Mouse (Mus musculus) liver, embryonic 13.5 days (tissue): ENCODE results near the gene Nudt22. TPM values are rescaled to one million over a fixed set of nuclear protein-coding genes. Genes with fewer than 3 reads are reported as not detected.

ENCODE experiments used
- ATAC-seq: fragments of 200-750 bp; cut with Nextera tagmentation; 2 replicates; pipeline ENCODE4 v1.8.0; 2017; ENCODE audit warnings: low read depth, mild to moderate bottlenecking, moderate number of reproducible peaks, moderate library complexity
- DNase-seq: peaks from one replicate; pipeline ENCODE4 v3.0.0; 2022
- H3K27ac ChIP-seq: fragments of 300-500 bp; sonication (generic); 2 replicates; pipeline ENCODE4 v1.5.1; 2015; ENCODE audit warnings: moderate library complexity, mild to moderate bottlenecking, inconsistent platforms
- H3K27me3 ChIP-seq: fragments of 300-500 bp; sonication (generic); 2 replicates; pipeline ENCODE4 v1.6.1; 2015; ENCODE audit warnings: mild to moderate bottlenecking, inconsistent platforms
- H3K36me3 ChIP-seq: fragments of 300-500 bp; sonication (generic); 2 replicates; pipeline ENCODE4 v1.6.1; 2015; ENCODE audit warnings: mild to moderate bottlenecking, inconsistent platforms
- H3K4me1 ChIP-seq: fragments of 300-500 bp; sonication (generic); replicated peaks from 2 replicates; pipeline ENCODE4 v1.6.1; 2015; ENCODE audit warnings: inconsistent platforms
- H3K4me2 ChIP-seq: fragments of 300-500 bp; sonication (generic); 2 replicates; pipeline ENCODE4 v1.6.1; 2015; ENCODE audit warnings: inconsistent platforms, mild to moderate bottlenecking, moderate library complexity
- H3K4me3 ChIP-seq: fragments of 300-500 bp; sonication (generic); replicated peaks from 2 replicates; pipeline ENCODE4 v1.5.1; 2015; ENCODE audit warnings: mild to moderate bottlenecking, inconsistent platforms
- H3K9ac ChIP-seq: fragments of 300-500 bp; sonication (generic); 2 replicates; pipeline ENCODE4 v1.6.1; 2015; ENCODE audit warnings: mild to moderate bottlenecking, inconsistent platforms
- H3K9me3 ChIP-seq: fragments of 300-500 bp; sonication (generic); replicated peaks from 2 replicates; pipeline ENCODE4 v1.6.1; 2016; ENCODE audit warnings: inconsistent platforms
- WGBS: fragments of 180-500 bp; shearing (Covaris S2); methylation state at CpG from one replicate; pipeline ENCODE4 v1.1.7; 2015; ENCODE audit not compliant: insufficient replicate concordance; 5-methylcytosine and 5-hydroxymethylcytosine counted together
- polyA plus RNA-seq: library from polyadenylated mRNA; unstranded; fragments of >200 nt; fragmentation: Nextera tagmentation; extraction: Ambion mirVana; gene quantifications from 2 replicates; pipeline ENCODE4 v1.2.1, GENCODE M21; 2015

Gene Nudt22
- polyA plus RNA-seq, 1 experiment from 2014 or later: 10.7 TPM

DNA sequence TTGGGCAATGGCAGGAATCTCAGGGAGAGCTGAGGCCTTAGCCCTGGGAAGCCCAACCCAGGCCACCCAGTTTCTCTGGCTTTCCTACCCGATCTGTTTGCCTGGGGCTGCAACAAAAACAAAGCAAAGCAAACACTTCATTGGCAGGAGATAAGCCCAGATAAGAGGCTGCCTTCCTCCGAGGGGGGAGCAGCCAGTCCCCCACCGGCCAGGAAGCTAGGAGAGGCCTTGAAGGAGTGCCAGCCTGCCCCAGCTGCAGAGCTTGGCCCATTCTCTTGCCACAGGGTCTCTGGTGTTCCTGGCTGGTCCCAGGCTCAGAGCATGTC lies 43.2 kb downstream of the Nudt22 start:
- peak overlapping the region; percentile 82 for H3K9ac ChIP-seq
- H3K4me3 ChIP-seq: peak overlapping the region; percentile 74
- H3K9me3 ChIP-seq: no peaks in the 10 kb centered on the region
- H3K27ac ChIP-seq: peak overlapping the region; percentile 93
- H3K4me1 ChIP-seq: peaks cover 51% of the 10 kb centered on the region
- H3K27me3 ChIP-seq: no peaks in the 10 kb centered on the region
- DNase-seq (no peak), ATAC-seq (0 out of 2 replicates have a peak, but pooled peaks have one; percentile 3)
- H3K4me2 ChIP-seq: peak overlapping the region; percentile 92
- peaks cover 17% of the 10 kb centered on the region for H3K36me3 ChIP-seq
- WGBS: 0% methylated on average over 3 of the region's 3 CpGs

DNA sequence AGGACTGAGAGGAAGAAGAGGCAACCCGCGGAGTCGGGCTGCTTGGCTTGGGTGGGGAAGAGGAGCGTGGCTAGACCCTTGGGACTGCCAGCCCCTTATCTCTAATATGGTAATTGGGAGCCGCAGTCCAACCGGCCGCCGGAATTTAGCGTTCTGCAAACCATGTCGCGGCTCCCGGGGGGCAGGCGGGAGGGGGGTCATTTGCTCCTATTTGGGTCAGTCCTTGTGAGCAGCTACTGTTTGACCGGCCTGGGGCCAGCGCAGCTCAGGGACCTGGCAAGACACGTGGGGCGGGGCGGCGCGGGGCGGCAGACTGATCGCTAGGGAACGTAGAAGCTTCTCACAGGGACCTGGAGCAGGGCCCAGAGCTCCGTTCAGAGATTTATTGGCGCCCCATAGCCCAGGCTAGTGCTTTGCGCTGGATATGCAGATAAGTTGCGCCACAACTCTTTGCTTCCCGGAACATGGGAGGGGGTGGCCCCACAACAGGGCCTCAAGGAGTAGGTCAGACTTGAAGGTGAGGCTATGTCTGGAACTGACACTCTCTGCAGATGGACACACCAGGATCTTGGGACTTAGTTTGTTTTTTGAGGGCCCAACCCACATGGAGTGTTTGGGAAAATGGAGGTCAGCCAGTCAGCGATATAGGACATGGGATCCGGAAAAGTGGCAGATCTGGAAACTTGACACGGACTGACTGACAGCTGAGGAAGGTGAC lies 43.8 kb downstream of the Nudt22 start:
- peak overlapping the region; percentile 82 for H3K9ac ChIP-seq
- no peaks in the 10 kb centered on the region for H3K27me3 ChIP-seq
- H3K4me2 ChIP-seq: peak overlapping the region; percentile 92
- H3K9me3 ChIP-seq: no peaks in the 10 kb centered on the region
- H3K4me3 ChIP-seq: peak overlapping the region; percentile 74
- peak overlapping the region; percentile 93 for H3K27ac ChIP-seq
- DNase-seq (peak; percentile 54), ATAC-seq (peak; percentile 45)
- H3K4me1 ChIP-seq: peaks cover 51% of the 10 kb centered on the region
- WGBS: 3% methylated on average over 31 of the region's 31 CpGs
- H3K36me3 ChIP-seq: peaks cover 14% of the 10 kb centered on the region

DNA sequence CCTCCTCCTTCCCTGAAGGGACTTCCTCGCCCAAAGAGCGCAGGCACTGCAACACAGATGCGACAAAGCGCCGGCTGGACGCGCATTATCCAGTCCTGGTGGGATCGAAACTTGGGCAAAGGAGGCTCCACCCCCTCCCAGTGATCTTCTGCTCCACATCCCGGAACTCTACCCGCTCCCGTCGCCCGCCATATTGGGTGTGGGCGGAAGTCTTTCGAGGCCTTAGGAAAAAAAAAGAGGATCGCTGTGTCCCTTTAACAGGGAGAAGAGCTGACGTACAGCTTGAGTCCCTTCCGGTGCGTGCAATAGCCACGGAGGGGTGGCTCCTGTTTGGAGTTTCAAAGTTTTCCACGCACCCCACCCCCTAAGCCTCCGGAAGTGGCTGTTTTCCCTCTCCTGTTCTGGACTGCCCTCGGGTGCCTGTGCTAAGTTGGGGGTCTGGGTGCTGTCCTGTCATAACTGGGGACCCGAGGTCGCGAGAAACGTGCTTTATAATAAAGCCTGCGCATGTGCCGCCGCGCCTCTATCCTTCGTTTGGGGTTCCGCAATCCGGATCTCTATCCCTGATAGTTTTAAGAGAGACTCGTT lies 44.4 kb downstream of the Nudt22 start:
- Histone ChIP-seq H3K4me2 (peak overlapping the region; percentile 92), H3K9ac (peak overlapping the region; percentile 82), H3K27ac (peak overlapping the region; percentile 93), H3K36me3 (peaks cover 14% of the 10 kb centered on the region), H3K9me3 (no peaks in the 10 kb centered on the region), H3K27me3 (no peaks in the 10 kb centered on the region), H3K4me3 (peak overlapping the region; percentile 74), H3K4me1 (peaks cover 51% of the 10 kb centered on the region)
- WGBS: under 1% methylated on average over 35 of the region's 35 CpGs
- DNase-seq (peak; percentile 84), ATAC-seq (peak; percentile 74)

DNA sequence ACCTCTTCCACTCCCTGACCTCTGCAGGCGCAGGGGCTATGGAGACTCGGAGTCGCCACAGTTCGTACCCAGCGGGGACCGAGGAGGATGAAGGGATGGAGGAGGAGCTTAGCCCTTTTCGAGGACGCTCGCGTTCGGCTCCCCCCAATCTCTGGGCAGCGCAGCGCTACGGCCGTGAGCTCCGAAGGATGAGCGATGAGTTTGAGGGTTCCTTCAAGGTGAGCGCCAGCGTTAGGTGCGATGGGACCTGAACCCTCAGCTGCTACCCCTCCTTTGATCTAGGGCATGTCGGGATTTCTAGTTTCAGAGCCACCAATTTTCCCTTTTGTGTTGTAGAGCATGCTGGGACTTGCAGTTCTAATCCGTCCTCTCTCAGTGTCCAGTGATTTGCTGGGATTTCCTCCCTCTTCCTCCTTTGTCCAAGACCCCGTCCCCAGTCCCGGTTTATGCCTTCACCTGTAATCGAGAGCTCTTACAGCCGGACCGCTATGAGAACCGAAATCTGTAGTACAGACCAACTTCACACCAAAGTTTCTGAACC lies 45.2 kb downstream of the Nudt22 start:
- DNase-seq (peak; percentile 43), ATAC-seq (peak; percentile 39)
- WGBS: under 1% methylated on average over 28 of the region's 28 CpGs
- Histone ChIP-seq H3K27ac (peak overlapping the region; percentile 93), H3K9me3 (no peaks in the 10 kb centered on the region), H3K27me3 (no peaks in the 10 kb centered on the region), H3K4me1 (peaks cover 51% of the 10 kb centered on the region), H3K36me3 (peaks cover 14% of the 10 kb centered on the region), H3K4me2 (peak overlapping the region; percentile 92), H3K9ac (peak overlapping the region; percentile 82), H3K4me3 (peak overlapping the region; percentile 74)

DNA sequence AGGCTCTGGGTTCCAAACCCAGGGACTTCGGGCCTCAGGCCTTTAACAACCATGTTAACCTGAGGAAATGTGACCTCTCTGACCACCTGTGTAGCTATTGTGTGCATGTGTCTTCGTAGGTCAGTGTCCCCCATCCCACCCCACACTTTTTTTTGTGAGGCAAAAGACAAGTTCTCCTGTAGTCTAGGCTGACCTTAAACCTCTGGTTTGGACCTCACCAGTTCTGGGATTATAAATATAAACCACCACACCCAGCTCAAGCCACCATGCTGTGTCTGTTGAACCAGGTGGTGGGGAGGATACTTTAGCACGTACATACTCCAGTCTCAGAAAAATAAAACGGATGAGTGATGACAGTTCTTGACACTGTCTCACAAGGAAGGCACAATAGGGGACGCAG lies 46.0 kb downstream of the Nudt22 start:
- WGBS: 65% methylated on average over 5 of the region's 5 CpGs
- H3K4me3 ChIP-seq: peak overlapping the region; percentile 74
- peak overlapping the region; percentile 82 for H3K9ac ChIP-seq

DNA sequence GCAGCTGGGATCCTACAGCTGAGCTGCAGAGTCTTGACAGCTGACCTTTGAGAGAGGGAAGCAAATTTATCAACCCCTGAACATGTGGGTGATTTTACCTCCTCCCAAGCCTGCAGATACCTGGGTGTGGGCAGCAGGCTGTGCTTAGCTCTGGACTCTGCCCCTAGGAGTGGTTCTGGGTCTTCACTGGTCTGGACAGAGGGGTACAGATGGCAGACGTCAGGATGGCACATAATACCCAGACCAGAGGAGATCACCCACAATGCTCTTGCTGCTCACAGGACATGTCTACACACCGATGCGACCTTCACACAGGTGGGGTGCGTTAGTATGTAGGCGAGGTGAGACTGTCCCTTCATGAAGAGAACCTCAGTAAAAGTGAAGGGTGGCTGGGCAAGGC lies 46.4 kb downstream of the Nudt22 start:
- Histone ChIP-seq H3K36me3 (peaks cover 13% of the 10 kb centered on the region), H3K4me1 (peaks cover 55% of the 10 kb centered on the region), H3K9ac (peak overlapping the region; percentile 3; the same call in 1 of the 2 replicates), H3K4me3 (0 out of 2 replicates have a peak overlapping the region, but pooled peaks have one; percentile 74), H3K4me2 (peak overlapping the region; percentile 92), H3K9me3 (no peaks in the 10 kb centered on the region), H3K27me3 (no peaks in the 10 kb centered on the region), H3K27ac (no peak overlapping the region)
- DNase-seq (no peak), ATAC-seq (no peak)
- 80% methylated on average over 5 of the region's 5 CpGs for WGBS

More for the DNA sequence above, 46.0 kb downstream of the Nudt22 start:
- H3K36me3 ChIP-seq: peaks cover 12% of the 10 kb centered on the region
- H3K27ac ChIP-seq: peak overlapping the region; percentile 93
- no peaks in the 10 kb centered on the region for H3K9me3 ChIP-seq
- peaks cover 55% of the 10 kb centered on the region for H3K4me1 ChIP-seq
- peak overlapping the region; percentile 92 for H3K4me2 ChIP-seq
- no peaks in the 10 kb centered on the region for H3K27me3 ChIP-seq
- ATAC-seq (no peak), DNase-seq (no peak)

DNA sequence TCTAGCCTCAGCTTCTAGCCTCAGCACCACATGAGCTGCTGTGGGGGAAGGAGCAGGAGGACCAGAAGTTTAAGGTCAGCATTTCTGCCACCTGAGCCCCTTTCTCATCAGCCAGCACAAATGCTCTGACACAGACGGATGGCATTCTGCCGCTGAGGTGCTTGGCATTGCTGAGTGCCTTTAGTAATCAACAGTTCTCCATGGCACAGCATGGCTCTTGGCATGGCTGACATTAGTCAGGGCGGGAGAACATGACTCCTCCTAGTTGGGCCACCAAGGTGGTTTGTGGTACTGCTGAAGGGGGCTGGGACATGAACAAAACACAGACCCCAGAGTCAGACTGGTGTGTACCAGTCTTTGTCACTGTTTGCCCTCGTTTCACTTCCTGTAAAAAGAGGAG lies 47.7 kb downstream of the Nudt22 start:
- Histone ChIP-seq H3K27me3 (no peaks in the 10 kb centered on the region), H3K4me1 (peaks cover 57% of the 10 kb centered on the region), H3K4me2 (no peak overlapping the region), H3K27ac (no peak overlapping the region), H3K9ac (no peak overlapping the region), H3K4me3 (no peak overlapping the region), H3K36me3 (peaks cover 13% of the 10 kb centered on the region; the same call in 1 of the 2 replicates), H3K9me3 (no peaks in the 10 kb centered on the region)
- WGBS: 70% methylated on average over 4 of the region's 4 CpGs
- ATAC-seq (no peak), DNase-seq (no peak)

DNA sequence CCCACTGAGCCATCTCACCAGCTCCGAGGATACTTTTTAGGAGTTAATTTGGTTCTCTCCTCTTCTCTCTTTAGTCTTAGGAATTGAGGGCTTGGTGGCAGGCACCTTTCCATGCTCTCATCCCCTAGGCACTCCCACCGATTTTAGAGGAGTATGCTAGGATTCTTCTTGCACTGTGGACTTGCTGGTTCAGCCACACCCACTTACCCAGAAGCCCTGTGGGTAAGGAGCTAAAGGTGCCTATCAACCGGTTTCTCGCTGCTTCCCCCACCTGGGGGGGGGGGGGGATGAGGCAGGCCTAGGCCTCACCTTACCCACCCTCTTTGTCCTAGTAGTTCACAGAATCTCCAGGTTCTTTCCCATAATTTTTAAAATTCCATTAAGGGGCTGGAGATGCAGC lies 48.2 kb downstream of the Nudt22 start:
- no peak for DNase-seq
- peaks cover 13% of the 10 kb centered on the region; the same call in 1 of the 2 replicates for H3K36me3 ChIP-seq
- 51% methylated on average over 4 of the region's 4 CpGs for WGBS
- peaks cover 57% of the 10 kb centered on the region for H3K4me1 ChIP-seq
- no peak overlapping the region for H3K9ac ChIP-seq
- H3K9me3 ChIP-seq: no peaks in the 10 kb centered on the region
- ATAC-seq: no peak
- H3K27ac ChIP-seq: no peak overlapping the region
- H3K4me2 ChIP-seq: no peak overlapping the region
- H3K4me3 ChIP-seq: no peak overlapping the region
- H3K27me3 ChIP-seq: no peaks in the 10 kb centered on the region

DNA sequence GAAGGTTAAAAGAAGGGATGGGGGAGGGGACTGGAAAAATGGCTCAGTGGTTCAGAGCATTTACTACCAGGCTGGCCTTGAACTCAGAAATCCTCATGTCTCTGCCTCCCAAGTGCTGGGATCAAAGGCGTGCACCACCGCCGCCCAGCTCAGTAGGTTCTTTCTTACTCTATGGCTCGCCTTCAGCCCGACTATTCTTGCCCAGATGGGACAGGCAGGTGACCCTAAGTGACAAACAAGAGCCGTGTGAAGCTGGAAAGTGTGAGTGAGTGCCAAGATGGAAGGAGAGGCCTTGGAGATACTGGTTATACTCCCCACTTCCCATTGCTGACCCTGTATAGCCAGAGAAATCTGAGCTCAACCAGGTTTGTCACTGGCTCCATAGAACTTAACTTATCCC lies 52.2 kb downstream of the Nudt22 start:
- Histone ChIP-seq H3K4me2 (no peak overlapping the region), H3K27ac (no peak overlapping the region), H3K4me3 (no peak overlapping the region), H3K27me3 (no peaks in the 10 kb centered on the region), H3K36me3 (peaks cover 13% of the 10 kb centered on the region; the same call in 1 of the 2 replicates), H3K4me1 (peaks cover 39% of the 10 kb centered on the region), H3K9ac (no peak overlapping the region), H3K9me3 (no peaks in the 10 kb centered on the region)
- ATAC-seq: no peak
- DNase-seq: no peak
- WGBS: 85% methylated on average over 6 of the region's 6 CpGs
